Mouse (Mus musculus) C2C12 (cell line): ENCODE results near the gene Tlcd1.

ENCODE experiments used
- CEBPB ChIP-seq: IDR thresholded peaks from one replicate; pipeline ENCODE4 v1.6.1; 2011; ENCODE audit warnings: low read depth, mild to moderate bottlenecking, control low read depth, moderate library complexity
- CTCF ChIP-seq: IDR thresholded peaks from one replicate; pipeline ENCODE4 v1.5.1; 2011; ENCODE audit not compliant: control insufficient read depth, insufficient read depth, insufficient read length
- MAX ChIP-seq: IDR thresholded peaks from one replicate; pipeline ENCODE4 v1.6.1; 2011; ENCODE audit warnings: mild to moderate bottlenecking, control low read depth
- MYOD1 ChIP-seq: IDR thresholded peaks from one replicate; pipeline ENCODE4 v1.6.1; 2011; ENCODE audit warnings: low read depth; ENCODE audit not compliant: control insufficient read depth, insufficient read length

DNA sequence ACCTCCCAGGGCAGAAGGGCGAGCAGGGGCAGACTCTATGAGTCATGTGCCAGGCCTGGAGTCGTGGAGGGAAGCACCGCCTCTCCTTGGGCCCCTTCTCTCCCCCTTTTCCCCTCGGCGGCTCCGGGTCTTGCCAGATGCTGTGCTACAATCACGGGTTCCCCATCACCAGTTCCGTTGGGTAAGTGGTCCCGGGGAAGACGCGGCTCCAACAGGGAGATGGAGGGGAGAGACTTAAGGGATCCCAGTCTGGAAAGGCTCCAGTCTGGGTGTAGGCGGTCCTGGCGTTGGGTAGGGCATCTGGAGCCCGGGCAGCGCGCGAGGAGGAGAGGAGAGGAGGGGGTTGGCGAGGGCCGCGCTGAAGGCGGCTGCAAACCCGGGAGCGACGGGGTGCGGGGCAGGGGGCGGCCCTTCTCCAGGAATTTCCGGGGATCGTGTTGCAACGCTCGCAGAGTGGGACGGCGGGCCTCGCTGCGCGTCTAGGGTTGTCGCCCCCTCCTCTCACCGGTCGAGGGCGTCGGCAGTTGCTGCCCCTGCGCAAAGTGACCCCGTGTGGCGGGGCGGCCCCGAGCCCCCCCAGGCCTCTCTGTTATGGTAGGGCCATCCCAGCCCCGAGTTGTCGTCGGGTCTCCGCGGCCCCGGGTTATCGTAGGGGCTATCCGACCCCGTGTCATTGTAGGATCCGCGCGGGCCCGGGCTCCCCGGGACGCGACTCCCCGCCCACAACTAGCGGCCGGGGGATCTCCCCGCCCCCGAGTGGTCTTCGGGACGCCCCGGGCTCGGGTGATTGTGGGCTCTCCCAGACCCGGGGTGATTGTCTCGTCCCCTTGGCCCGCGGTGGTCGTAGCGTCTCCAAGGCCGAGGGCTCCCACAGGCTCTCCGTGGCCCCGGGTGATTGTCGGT is 12.1 kb downstream of the Tlcd1 start, which contains the start of gene Rab34:
- TF ChIP-seq MAX (peak; percentile 42), CTCF (no peak), MYOD1 (no peak), CEBPB (peak; percentile 40)
